Mouse (Mus musculus) left cerebral cortex, postnatal 4 days (tissue): ENCODE results near the gene Mtrex. TPM values are rescaled to one million over a fixed set of nuclear protein-coding genes. Genes with fewer than 3 reads are reported as not detected.

ENCODE experiments used
- DNase-seq: peaks from one replicate; pipeline ENCODE4 v3.0.0-alpha.2; 2022
- intact Hi-C: fragments of 180-260 bp; cut with DNase I; formaldehyde crosslinking; loops from one replicate; pipeline ENCODE4 v1.15.1; 2025
- total RNA-seq, 2 experiments: library from RNA; stranded (reverse); gene quantifications; 2 replicates each; pipeline ENCODE4 v1.2.3; 2021

Mtrex gene
- total RNA-seq, 2 experiments from 2014 or later: 44.1 to 47.5 TPM

DNA sequence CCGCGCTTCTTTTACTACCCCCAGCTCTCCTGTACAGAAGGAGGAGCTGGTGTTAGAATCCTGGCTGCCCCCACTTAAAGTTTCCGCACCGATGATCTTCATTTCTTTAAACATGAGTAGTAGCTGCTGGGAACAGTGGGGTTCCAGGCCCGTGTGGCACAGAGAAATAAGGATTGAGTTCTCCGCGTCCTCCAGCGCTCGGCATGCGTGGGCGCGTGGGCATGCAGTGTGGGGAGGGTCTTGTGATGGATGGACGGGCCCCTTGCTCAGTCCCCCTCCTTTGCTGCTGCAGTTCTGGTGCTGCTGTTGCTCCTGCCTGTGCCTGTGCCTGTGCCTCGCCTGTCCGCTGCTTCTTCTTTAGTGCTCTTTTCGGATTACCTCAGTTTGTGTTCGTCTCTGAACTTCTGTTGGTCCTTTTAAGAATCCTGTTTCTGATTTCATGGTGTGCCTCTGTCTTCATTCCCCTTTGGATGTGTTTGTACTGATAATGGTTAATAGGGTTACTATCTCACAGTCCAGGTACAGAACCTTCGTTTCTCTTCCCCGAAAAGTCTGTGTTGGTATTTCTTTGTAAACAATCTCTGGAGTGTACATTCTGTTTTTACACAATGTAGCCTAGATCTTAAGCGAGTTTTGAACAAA, 93.8 kb downstream of the Mtrex start:
- DNase-seq: peak; percentile 23
- intact Hi-C loops: no loop called here

DNA sequence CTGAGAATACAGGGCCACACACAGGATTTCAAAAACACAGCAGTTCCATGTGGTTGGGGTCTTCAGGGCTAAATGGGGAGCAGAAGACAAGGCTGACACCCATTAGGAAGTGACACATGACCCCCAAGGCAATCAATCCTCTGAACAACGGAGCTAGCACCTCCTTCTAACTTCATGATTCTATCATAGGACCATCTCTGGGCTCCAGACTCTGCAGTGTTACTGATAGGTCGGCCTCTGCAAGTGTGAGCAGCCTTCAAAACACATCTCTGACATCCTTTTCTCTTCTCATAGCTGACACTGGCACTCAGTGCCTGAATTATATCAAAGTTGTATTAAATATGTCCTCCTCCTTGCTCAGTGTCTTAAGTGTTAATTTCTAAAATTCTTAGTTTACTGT, 94.6 kb downstream of the Mtrex start:
- no peak for DNase-seq
- intact Hi-C loops: no loop called here

DNA sequence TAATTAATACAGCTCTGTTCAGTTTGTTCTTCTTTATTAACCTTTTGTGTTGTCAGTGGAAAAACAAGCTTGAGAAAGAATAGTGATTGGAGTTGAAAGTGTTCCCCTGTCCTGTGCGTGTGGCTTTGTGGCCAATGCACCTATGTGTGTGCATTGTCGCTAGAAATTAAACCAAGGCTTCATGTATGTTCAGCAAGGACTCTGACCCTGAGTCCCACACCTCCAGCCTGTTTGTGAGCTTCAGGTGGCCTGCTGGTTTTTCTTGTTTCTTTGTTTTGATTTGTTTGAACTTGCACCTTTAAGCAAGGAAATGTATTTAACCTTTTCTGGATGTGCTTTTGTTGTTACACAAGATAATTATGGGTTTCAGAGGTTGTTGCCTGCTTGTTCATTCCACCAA, 97.6 kb downstream of the Mtrex start:
- intact Hi-C loops: no loop called here

DNA sequence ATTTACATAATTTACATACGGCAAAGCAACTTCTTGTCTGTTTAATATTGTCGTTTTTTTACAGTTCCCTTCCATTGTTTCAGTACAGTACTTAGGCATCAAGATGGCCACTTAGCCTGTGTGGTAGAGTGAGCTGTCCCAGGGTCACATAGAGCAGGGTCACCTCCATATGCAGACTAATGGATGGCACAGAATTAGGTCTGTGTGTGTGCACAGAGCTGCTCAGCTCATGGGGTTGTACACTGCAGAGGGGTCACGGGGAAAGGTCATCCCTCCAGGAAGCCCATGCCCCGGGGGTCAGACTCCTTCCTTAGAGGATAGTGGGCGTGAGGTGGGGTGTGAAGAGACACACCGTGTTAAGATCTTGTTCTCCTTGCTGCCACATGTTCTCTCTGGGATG, 101.7 kb downstream of the Mtrex start:
- intact Hi-C loops: no loop called here
- no peak for DNase-seq

More for the DNA sequence above, 97.6 kb downstream of the Mtrex start:
- DNase-seq: no peak

DNA sequence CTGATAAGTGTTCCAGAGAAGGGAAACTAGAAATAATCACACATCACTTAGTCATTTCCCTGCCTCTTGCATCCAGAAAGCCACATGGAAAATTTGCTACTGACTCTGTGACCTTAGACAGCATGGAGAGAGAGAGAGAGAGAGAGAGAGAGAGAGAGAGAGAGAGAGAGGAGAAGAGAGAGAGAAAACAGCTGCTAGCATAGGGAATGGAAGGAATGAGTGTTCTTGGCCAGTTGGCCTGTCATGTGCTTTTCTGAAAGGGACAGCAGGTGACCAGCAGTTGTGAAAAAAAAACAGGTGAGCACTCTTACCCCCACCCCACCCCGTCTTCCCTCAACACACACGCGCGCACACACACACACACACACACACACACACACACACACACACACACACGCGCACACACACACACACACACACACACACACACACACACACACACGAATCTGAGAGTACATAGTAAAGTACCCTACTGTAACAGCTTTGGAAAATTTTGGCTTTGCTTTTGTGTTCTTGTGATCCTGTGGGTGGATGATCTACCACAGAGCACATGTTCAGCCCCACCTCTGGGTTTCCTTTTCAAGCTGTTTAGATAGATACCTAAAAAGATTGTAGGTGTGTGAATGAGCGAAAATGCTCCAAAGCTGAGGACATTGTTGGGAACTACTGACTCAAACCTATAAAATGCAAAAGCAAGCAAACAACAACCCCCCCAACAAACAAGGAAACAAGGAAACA, 103.1 kb downstream of the Mtrex start:
- intact Hi-C loops: no loop called here
- no peak for DNase-seq

DNA sequence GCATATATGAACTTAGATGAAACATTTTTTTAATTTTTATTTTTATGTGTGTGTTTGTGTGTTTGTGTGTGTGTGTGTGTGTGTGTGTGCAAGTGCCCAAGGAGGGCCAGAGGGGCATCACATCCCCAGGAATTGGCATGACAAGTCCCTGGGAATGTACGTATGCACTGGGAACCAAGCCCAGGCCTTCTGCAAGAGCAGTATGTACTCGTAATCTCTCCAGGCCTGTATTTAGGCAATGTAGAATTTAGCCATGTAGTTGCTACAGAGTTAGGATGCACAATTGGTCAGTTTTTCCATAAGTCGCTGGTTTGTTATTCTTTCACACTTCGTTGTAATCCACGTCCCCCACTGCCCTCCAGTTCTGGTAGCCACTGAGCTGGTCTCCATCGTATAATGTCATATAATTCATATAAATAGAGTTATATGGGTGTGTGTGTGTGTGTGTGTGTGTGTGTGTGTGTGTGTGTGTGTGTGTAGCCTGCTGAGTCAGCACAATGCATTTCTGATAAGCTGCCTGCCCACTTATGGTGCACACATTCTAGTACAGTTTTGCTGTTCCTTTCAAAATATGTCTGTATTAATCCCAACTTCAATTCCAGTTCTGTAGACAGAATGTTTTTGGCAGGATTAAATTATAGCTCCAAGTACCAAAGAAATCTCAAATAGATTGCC, 103.8 kb downstream of the Mtrex start:
- DNase-seq: no peak
- intact Hi-C loops: no loop called here

DNA sequence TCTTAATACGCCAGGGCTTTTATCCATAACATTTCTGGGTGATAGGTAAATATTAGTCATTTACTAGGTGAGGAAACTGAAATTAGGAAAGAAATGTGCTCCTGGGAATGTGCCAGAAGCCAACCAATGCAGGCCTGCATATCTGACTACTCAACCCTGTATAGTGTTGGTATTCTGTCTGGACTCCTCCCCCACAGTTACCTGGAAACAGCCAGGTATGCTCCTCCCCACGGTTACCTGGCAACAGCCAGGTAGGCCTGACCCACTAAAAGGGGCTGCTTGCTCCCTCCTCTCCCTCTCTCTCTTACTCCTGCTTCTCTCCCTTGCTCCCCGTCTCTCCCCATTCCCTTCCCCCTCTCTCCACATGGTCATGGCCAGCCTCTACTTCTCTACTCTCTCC, 104.8 kb downstream of the Mtrex start:
- DNase-seq: no peak
- intact Hi-C loops: no loop called here

DNA sequence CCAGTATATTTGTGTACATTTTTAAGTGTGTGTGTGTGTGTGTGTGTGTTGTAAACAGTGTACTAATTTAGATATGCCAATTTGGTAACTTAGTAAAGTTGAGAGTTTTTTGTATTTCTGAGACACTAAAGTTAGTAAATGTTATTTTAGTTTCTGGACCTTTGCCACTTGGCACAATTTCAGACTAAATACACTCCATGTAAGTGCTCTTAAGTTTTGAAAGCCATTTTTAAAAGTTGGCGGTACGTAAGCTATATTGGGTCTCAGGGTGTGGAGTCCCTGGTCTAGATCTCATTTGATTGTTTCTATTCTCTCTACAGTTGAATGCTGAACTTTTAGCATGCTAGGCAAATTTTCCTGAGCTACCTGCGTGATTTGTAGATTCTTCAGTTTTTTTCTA, 109.1 kb downstream of the Mtrex start:
- no peak for DNase-seq

More for the DNA sequence above, 109.1 kb downstream of the Mtrex start:
- intact Hi-C loops: no loop called here

Other genes with a start within 250 kb of the Mtrex start
- gene Plpp1, start 126.6 kb downstream of the Mtrex start, total RNA-seq: 10 to 100 TPM; 32.1 to 32.9 TPM
- 10 to 100 TPM; 31.7 to 33.1 TPM for gene Dhx29, start 56 bp upstream of the Mtrex start, total RNA-seq
- 1 to 10 TPM in 1 of 2 experiments, under 1 TPM in 1; 0.76 to 1.3 TPM for gene Ccno, start 60.4 kb upstream of the Mtrex start, total RNA-seq
- gene Mcidas, start 66.4 kb upstream of the Mtrex start, total RNA-seq: under 1 TPM; 0.28 to 0.62 TPM
- gene Cdc20b, start 107.7 kb upstream of the Mtrex start, total RNA-seq: 1 to 10 TPM in 1 of 2 experiments, under 1 TPM in 1; 0.83 to 1.0 TPM
- gene Gpx8, start 119.0 kb upstream of the Mtrex start, total RNA-seq: 10 to 100 TPM; 15.7 to 17.5 TPM
- not detected for gene Gzma, start 173.6 kb upstream of the Mtrex start, total RNA-seq